Mouse (Mus musculus): ENCODE results near the gene Rph3a. TPM values are rescaled to one million over a fixed set of nuclear protein-coding genes. Genes with fewer than 3 reads are reported as not detected.
"Not testable (repeated sequence)": the region's sequence is repeated elsewhere in the genome, so short reads cannot be mapped to it uniquely, and the experiment has no call there.

Rph3a gene
- polyA plus RNA-seq, 1 experiment from 2014 or later = 0.03 TPM

GRCm38 (mm10) chr5:120906791-120907733 lies 102.8 kb downstream of the Rph3a start, which contains the start of gene Oas1a:
Oas1a (minus strand) TSS chr5:120907521.
- ATAC-seq (ENCODE audit: insufficient read depth) = not testable (repeated sequence)

GRCm38 (mm10) chr5:120902056-120902455 lies 107.8 kb downstream of the Rph3a start:
- no peak for ATAC-seq (ENCODE audit: insufficient read depth)
- Histone ChIP-seq H3K27ac (replicated peaks) (no peak overlapping the region), H3K4me3 (replicated peaks) (no peak overlapping the region), H3K4me2 (no peak overlapping the region), H3K4me1 (replicated peaks) (no peaks in the 10 kb centered on the region), H3K36me3 (replicated peaks) (no peaks in the 10 kb centered on the region), H3K9ac (no peak overlapping the region), H3K27me3 (no peaks in the 10 kb centered on the region), H3K9me3 (replicated peaks) (no peaks in the 10 kb centered on the region)
- WGBS (ENCODE audit: insufficient replicate concordance) = 77% methylated on average over 5 of the region's 5 CpGs

More at GRCm38 (mm10) chr5:120906791-120907733, 102.8 kb downstream of the Rph3a start, which contains the start of gene Oas1a:
- not testable (repeated sequence) for H3K27me3 ChIP-seq; H3K4me1 ChIP-seq (replicated peaks); H3K36me3 ChIP-seq (replicated peaks); H3K9ac ChIP-seq; H3K27ac ChIP-seq (replicated peaks); H3K9me3 ChIP-seq (replicated peaks)
- H3K4me3 ChIP-seq (replicated peaks) = peak within 1 kb of the TSS; percentile 17; the same call in 1 of the 2 replicates
- H3K4me2 ChIP-seq = peak within 1 kb of the TSS; percentile 27
- WGBS (ENCODE audit: insufficient replicate concordance) = 27% methylated on average over 10 of the region's 12 CpGs

GRCm38 (mm10) chr5:120900666-120901065 lies 109.2 kb downstream of the Rph3a start:
- Histone ChIP-seq H3K9ac (no peak overlapping the region), H3K4me1 (replicated peaks) (no peaks in the 10 kb centered on the region), H3K9me3 (replicated peaks) (no peaks in the 10 kb centered on the region), H3K4me2 (no peak overlapping the region), H3K4me3 (replicated peaks) (no peak overlapping the region), H3K36me3 (replicated peaks) (no peaks in the 10 kb centered on the region), H3K27ac (replicated peaks) (no peak overlapping the region), H3K27me3 (no peaks in the 10 kb centered on the region)
- 23% methylated on average over 1 of the region's 1 CpGs for WGBS (ENCODE audit: insufficient replicate concordance)
- no peak for ATAC-seq (ENCODE audit: insufficient read depth)

- no peak for ATAC-seq (ENCODE audit: insufficient read depth)
- Histone ChIP-seq H3K27me3 (no peaks in the 10 kb centered on the region), H3K36me3 (replicated peaks) (no peaks in the 10 kb centered on the region), H3K4me1 (replicated peaks) (no peaks in the 10 kb centered on the region), H3K9me3 (replicated peaks) (no peaks in the 10 kb centered on the region), H3K4me2 (no peak overlapping the region), H3K9ac (no peak overlapping the region), H3K4me3 (replicated peaks) (no peak overlapping the region), H3K27ac (replicated peaks) (no peak overlapping the region)
These were observed 111.2 kb downstream of the Rph3a start for GRCm38 (mm10) chr5:120898726-120899125.

GRCm38 (mm10) chr5:120898307-120898706 lies 111.6 kb downstream of the Rph3a start:
- 73% methylated on average over 6 of the region's 6 CpGs for WGBS (ENCODE audit: insufficient replicate concordance)
- Histone ChIP-seq H3K9me3 (replicated peaks) (no peaks in the 10 kb centered on the region), H3K27ac (replicated peaks) (no peak overlapping the region), H3K36me3 (replicated peaks) (no peaks in the 10 kb centered on the region), H3K4me3 (replicated peaks) (no peak overlapping the region), H3K9ac (no peak overlapping the region), H3K4me2 (no peak overlapping the region), H3K4me1 (replicated peaks) (no peaks in the 10 kb centered on the region), H3K27me3 (no peaks in the 10 kb centered on the region)
- no peak for ATAC-seq (ENCODE audit: insufficient read depth)

GRCm38 (mm10) chr5:120895231-120895900 lies 114.5 kb downstream of the Rph3a start:
- Histone ChIP-seq H3K4me1 (replicated peaks) (no peaks in the 10 kb centered on the region), H3K9me3 (replicated peaks) (no peaks in the 10 kb centered on the region), H3K4me3 (replicated peaks) (no peak overlapping the region), H3K27me3 (no peaks in the 10 kb centered on the region), H3K36me3 (replicated peaks) (no peaks in the 10 kb centered on the region), H3K9ac (no peak overlapping the region), H3K27ac (replicated peaks) (no peak overlapping the region), H3K4me2 (no peak overlapping the region)
- WGBS (ENCODE audit: insufficient replicate concordance) = 69% methylated on average over 11 of the region's 11 CpGs
- no peak for ATAC-seq (ENCODE audit: insufficient read depth)

GRCm38 (mm10) chr5:120894692-120895091 lies 115.2 kb downstream of the Rph3a start:
- not testable (repeated sequence) for H3K27me3 ChIP-seq; H3K27ac ChIP-seq (replicated peaks); H3K4me3 ChIP-seq (replicated peaks); H3K4me2 ChIP-seq; ATAC-seq (ENCODE audit: insufficient read depth); H3K9me3 ChIP-seq (replicated peaks); H3K4me1 ChIP-seq (replicated peaks); H3K36me3 ChIP-seq (replicated peaks); H3K9ac ChIP-seq
- 46% methylated on average over 2 of the region's 2 CpGs for WGBS (ENCODE audit: insufficient replicate concordance)

GRCm38 (mm10) chr5:120893866-120894265 lies 116.0 kb downstream of the Rph3a start:
- WGBS (ENCODE audit: insufficient replicate concordance) = 70% methylated on average over 4 of the region's 4 CpGs
- not testable (repeated sequence) for ATAC-seq (ENCODE audit: insufficient read depth); H3K27ac ChIP-seq (replicated peaks)

GRCm38 (mm10) chr5:120892243-120892660 lies 117.6 kb downstream of the Rph3a start:
- Histone ChIP-seq H3K27ac (replicated peaks) (no peak overlapping the region), H3K4me2 (no peak overlapping the region), H3K4me3 (replicated peaks) (no peak overlapping the region), H3K9me3 (replicated peaks) (no peaks in the 10 kb centered on the region), H3K27me3 (no peaks in the 10 kb centered on the region), H3K9ac (no peak overlapping the region), H3K36me3 (replicated peaks) (no peaks in the 10 kb centered on the region), H3K4me1 (replicated peaks) (no peaks in the 10 kb centered on the region)
- no peak for ATAC-seq (ENCODE audit: insufficient read depth)
- WGBS (ENCODE audit: insufficient replicate concordance) = 51% methylated on average over 2 of the region's 2 CpGs

More at GRCm38 (mm10) chr5:120893866-120894265, 116.0 kb downstream of the Rph3a start:
- H3K36me3 ChIP-seq (replicated peaks); H3K27me3 ChIP-seq; H3K9me3 ChIP-seq (replicated peaks); H3K9ac ChIP-seq; H3K4me2 ChIP-seq; H3K4me1 ChIP-seq (replicated peaks); H3K4me3 ChIP-seq (replicated peaks): not testable (repeated sequence)

GRCm38 (mm10) chr5:120891566-120892242 lies 118.2 kb downstream of the Rph3a start:
- 41% methylated on average over 2 of the region's 2 CpGs for WGBS (ENCODE audit: insufficient replicate concordance)
- not testable (repeated sequence) for H3K4me1 ChIP-seq (replicated peaks); H3K4me3 ChIP-seq (replicated peaks); H3K36me3 ChIP-seq (replicated peaks); H3K27ac ChIP-seq (replicated peaks); H3K27me3 ChIP-seq; H3K9me3 ChIP-seq (replicated peaks); H3K9ac ChIP-seq; ATAC-seq (ENCODE audit: insufficient read depth); H3K4me2 ChIP-seq

- H3K27ac ChIP-seq (replicated peaks) = no peak overlapping the region
- H3K27me3 ChIP-seq = no peaks in the 10 kb centered on the region
- H3K9me3 ChIP-seq (replicated peaks) = no peaks in the 10 kb centered on the region
- H3K36me3 ChIP-seq (replicated peaks) = no peaks in the 10 kb centered on the region
- H3K4me2 ChIP-seq = no peak overlapping the region
- no peak overlapping the region for H3K4me3 ChIP-seq (replicated peaks)
- H3K9ac ChIP-seq = no peak overlapping the region
- ATAC-seq (ENCODE audit: insufficient read depth) = no peak
- H3K4me1 ChIP-seq (replicated peaks) = no peaks in the 10 kb centered on the region
- WGBS (ENCODE audit: insufficient replicate concordance) = 22% methylated on average over 3 of the region's 3 CpGs
These were observed 118.9 kb downstream of the Rph3a start for GRCm38 (mm10) chr5:120890991-120891390.
